In genomic region chr5:102698891-102699290, GRCm38 (mm10) we compare ENCODE assay signal across 14 mouse cellular contexts.
A peak's percentile ranks its signal among the peaks of the same experiment; 100 is the strongest.
DNase-seq lines count a peak whose midpoint lies in the region; ATAC-seq and TF ChIP-seq lines count a peak whose summit lies in the region.
"Had no signal": no experiment of that assay in that cellular context is flagged by ENCODE, and none has a peak within 500 bp of the region (broad histone marks: within the 10 kb centered on the region; RNA-seq: fewer than 3 reads in every experiment).

No protein-coding gene starts in this region.

- no peak for ATAC-seq in forebrain, postnatal 0 days
- no peak for ATAC-seq in granulocyte monocyte progenitor cell, adult 5-6 weeks (replicated peaks; ENCODE audit: poor library complexity, severe bottlenecking)

- H3K36me3 ChIP-seq in forebrain, postnatal 0 days (ENCODE audit: insufficient read depth): no peaks in the 10 kb centered on the region
- H3K36me3 ChIP-seq: G1E had no signal

- no peak overlapping the region for H3K9ac ChIP-seq in forebrain, postnatal 0 days

- H3K27ac ChIP-seq in left cerebral cortex, adult 2 months: no peak overlapping the region
- H3K27ac ChIP-seq in forebrain, postnatal 0 days (ENCODE audit: low read depth, low read length): no peak overlapping the region

- WGBS in forebrain, postnatal 0 days: 74% methylated on average over 2 of the region's 2 CpGs

- no peak overlapping the region for H3K4me2 ChIP-seq in forebrain, postnatal 0 days (ENCODE audit: low read depth)
- H3K4me2 ChIP-seq: midbrain, embryonic 11.5 days had no signal

- no peak overlapping the region for H3K4me3 ChIP-seq in left cerebral cortex, adult 2 months
- no peak overlapping the region for H3K4me3 ChIP-seq in forebrain, postnatal 0 days (ENCODE audit: low read depth, low read length)

- intact Hi-C loops in gastrocnemius, postnatal 14 days (cut with DNase I; ENCODE audit: low total_unique reads): no loop called here
- intact Hi-C loops in left cerebral cortex, postnatal 14 days (cut with DNase I): loop anchor here (10.0 kb wide), 1 partner anchor 274 kb away; no protein-coding TSS in a partner anchor
- intact Hi-C loops in left cerebral cortex, adult 2 months (cut with DNase I): no loop called here

- no peaks in the 10 kb centered on the region for H3K4me1 ChIP-seq in forebrain, postnatal 0 days (ENCODE audit: insufficient read depth)

- DNase-seq in gastrocnemius, postnatal 25 days: peak; percentile 44
- DNase-seq in gastrocnemius, postnatal 14 days: no peak
- DNase-seq in left cerebral cortex, postnatal 14 days (ENCODE audit: low spot score in 2 of 2): peak; percentile 12 to 14
- DNase-seq in left cerebral cortex, adult 2 months (ENCODE audit: extremely low spot score in 1 of 2, low spot score in 2 of 2): no peak
- DNase-seq in adipocyte (ENCODE audit: low spot score): peak; percentile 20
- DNase-seq in heart, adult 9 months (ENCODE audit: low spot score in 2 of 2): peak; percentile 62 to 63
- no peak for DNase-seq in forebrain, postnatal 0 days
- DNase-seq: cerebellum, adult 2 months; kidney, postnatal 10 days; liver; right cerebral cortex, postnatal 14 days had no signal

- H3K9me3 ChIP-seq in forebrain, postnatal 0 days (ENCODE audit: low read length): no peaks in the 10 kb centered on the region

- no peaks in the 10 kb centered on the region for H3K27me3 ChIP-seq in forebrain, postnatal 0 days (ENCODE audit: insufficient read depth, low read length)

- no peak for TF ChIP-seq CTCF in left cerebral cortex, adult 2 months (IDR thresholded peaks at IDR 0.05)
- no peak for TF ChIP-seq CTCF in forebrain, postnatal 0 days (IDR thresholded peaks at IDR 0.05; ENCODE audit: low read depth)

Comparison
In these comparisons a context has a peak if more than half of its experiments do, and no peak if none do; other contexts are left out.
1. DNase-seq: peak in gastrocnemius, postnatal 25 days (single experiment), left cerebral cortex, postnatal 14 days (2 of 2), adipocyte (single experiment) and heart, adult 9 months (2 of 2); none in gastrocnemius, postnatal 14 days (single experiment), left cerebral cortex, adult 2 months (0 of 2) and forebrain, postnatal 0 days (single experiment).